Mouse (Mus musculus): ENCODE measurements at regions not wholly inside any gene's neighbourhood (a gene's known extent, or its start where the extent isn't known, plus 50 kb on each side); places are given as distances from the start of the nearest gene placed in this dataset.

DNA sequence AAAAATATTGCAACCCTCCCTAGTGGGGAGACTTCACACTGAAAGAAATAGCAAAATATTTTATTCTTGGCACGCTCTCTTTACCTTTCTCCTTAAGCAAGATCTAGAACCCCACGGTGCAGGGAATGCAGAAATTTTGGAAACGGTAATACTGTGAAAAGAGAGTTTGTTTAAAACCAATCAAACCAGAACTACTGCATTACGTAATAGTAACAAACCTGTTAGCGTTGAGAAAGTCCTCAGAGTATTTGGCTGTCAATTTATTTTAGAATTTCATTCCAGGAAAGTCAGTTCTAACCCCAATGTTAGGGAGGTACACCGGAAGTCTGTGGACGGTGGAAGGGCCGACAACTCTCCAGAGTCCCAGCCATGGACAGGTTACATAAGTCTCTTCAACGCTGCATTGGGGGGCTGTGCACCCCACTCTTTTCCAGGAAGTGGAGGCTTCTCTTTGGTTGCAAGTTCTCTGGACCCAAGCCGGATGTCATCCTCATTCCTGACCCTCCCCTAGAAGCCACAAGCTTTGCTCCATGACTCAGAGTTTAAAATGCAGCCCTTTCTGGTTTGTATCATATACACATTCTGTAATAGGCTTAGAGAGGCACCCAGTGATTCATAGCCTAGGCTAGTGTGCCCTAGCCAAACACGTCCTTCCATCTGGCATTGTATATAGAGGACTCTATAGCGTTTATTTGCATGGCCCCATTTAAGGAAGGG, 105.0 kb upstream of the Frmd6 start:
- no peak for DNase-seq

DNA sequence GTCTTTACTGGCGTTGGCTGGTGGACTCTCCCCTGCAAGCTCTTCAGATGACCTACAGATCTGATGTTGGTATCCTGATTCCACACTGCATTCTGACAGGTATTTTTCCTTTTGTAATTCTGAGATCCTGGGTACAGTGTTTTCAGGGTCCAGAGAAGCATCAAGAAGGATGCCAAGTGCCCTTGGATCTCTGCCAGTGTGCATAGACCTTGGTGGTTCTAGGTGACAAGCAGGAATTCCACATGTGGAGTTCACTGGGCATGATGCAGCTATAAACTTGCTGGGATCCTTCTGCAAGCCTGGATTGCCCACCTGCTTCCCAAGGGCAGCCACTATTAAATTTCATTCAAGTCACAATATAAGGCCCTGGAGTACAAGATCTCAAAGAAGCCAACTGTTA, 100.0 kb upstream of the Frmd6 start:
- no peak for DNase-seq

DNA sequence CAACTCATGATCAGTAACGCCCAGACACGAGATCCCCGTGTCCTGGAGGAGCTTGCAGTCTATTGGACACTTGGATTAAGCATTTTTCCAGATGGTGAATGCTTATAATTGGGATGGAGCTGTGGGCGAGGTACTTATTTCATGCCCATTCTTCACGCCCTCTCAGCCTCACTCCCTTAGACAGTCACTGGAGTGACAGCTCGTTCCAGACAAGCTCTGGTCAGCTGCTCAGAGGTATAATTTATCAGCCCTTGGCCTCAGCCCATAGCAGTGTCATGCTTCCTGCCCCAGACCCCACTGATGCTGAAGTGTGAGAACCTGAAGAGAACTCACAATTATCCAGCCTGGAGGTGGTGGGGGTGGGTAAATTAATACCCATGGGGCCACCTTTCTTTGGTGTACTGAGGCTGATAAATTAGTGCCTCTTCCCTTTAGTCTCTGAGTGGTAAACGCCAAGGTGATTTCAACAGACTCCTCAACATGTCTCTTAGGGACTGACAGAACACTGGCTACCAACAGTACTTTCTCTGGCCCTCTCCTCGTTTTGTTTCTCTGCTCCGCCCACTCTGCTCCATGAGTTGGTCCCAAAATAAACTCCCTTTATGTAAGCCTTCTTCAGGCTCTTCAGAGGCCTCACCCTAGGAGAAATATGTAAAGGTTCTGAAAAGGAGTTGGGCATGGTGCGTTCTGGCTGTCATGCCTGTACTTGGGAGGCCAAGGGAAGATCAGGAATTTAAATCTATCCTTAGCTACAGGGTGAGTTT, 97.6 kb upstream of the Frmd6 start:
- no peak for DNase-seq

DNA sequence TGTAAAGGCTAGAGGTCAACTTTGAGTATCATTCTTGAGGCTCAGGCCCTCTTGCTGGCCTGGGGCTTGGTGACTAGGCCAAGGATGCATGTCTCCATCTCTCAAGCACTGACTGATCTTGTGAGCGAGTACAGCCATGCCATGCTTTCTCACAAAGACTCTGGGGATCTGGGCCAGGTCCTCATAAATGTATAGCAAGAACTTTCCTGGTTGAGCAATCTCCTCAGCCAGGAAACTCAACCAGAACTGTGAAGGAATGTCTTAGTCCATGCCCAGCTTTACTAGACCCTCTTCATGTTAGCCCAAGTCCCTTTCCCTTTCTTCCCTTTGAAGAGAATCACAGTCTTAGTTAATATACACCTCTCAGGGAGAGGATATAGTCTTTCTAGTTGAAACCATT, 96.9 kb upstream of the Frmd6 start:
- DNase-seq, result no peak

DNA sequence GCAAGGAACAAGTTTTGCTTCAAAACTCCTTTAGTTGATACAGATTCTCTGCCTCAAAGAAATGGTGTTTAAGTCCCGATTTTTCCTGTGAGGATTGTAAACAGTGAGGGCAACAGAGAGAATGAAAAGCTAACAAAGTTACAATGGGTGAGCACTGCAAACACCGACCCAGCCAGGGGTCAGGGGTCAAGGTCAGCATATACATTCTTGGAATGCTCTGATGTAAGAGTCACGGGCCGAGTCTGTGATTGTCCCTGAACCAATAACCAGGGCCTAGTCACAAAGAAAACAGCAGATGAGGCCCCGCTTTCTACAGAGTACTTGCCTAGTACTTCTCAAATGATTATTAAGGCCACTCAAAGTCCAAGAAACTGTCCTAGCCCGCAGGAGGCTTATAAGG, 95.4 kb upstream of the Frmd6 start:
- no peak for DNase-seq

DNA sequence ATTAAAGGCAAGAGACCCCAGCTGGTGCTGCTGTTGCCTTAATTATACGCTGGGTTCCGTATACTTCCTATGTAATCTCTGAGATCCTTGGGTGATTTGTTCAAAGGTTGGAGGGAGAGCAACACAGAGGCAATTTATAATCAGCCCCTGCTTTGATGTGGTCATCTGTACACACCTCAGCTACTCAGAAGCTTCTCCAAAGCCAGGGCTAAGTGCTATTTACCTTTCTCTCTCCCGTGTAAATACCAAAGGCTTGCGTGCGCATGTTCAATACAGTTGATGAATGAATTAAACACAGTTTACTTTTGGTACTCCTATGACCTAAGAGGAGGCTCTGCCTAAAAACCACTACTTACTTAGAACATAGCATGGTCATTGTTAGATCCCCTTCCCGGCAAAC, 93.8 kb upstream of the Frmd6 start:
- no peak for DNase-seq

DNA sequence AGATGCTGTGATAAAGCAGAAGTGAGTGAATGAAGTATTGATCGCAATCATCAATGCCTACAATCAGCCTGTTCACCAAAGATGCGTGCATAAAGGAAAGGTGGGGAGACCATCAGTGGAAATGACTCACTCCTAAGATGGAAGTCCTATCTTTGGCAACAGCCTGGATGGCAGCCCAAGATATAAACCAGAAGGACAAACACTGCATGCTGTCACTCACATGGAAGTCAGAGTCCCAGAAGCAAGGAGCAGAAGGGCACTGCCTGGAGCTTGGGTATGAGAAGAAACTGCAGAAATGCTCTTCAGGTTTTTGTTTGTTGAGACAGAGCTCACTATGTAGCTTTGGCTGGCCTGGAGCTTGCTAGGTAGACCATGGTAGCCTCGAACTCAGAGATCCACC, 92.7 kb upstream of the Frmd6 start:
- DNase-seq, result no peak

DNA sequence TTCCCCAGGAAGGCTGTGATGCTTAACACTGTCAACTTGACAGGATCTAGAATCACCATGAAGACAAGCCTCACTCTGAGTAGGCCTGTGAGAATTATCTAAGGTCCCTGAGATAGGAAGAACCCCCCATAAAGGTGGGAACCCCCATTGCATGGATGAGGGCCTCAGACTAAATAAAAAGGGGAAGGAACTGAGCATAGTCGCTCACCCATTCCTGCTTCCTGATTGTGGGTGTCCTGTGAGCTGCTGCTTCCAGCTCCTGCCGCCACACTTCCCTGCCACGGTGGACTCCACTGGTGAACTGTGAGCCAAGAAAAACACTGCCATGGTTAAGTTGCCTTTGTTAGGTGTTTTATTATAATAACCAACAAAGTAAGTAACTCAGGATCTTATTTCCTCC, 86.8 kb upstream of the Frmd6 start:
- no peak for DNase-seq

DNA sequence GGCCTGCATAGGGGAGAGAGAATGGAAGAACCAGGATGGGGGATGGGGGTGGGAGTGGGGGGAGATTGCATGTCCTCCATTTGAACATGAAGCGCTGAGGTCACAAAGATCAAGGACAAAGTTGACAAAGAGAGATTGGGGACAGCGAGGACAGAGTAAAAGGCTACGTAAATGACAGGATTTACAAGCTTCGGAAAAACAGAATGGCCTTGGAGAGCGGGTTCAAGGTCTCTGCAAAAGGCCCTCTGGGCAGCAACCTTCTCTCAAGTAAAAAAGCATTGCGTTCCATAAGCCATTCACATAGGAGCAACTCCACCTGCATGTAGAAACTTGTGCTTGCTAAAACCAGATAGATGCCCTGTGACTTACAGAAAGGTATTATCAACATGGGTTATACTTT, 86.0 kb upstream of the Frmd6 start:
- DNase-seq, result no peak

DNA sequence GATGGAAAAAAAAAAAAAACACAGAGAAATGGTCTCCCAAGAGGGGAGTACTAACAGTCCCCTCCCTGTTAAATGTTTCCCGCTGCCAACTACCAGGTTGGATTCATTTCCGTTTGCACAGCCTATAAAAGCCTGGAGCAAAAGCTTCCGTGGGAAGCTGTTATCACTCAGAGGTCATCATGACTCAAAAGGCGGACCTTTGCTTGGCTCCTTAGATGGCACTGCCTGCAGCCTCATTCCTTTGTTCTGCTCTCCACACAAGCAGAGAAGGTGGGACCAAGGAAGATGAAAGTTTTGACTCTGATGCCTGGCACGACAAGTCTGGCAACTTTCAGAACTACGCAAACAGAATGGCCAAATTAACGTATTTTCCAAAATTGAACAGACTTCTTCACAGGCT, 85.5 kb upstream of the Frmd6 start:
- no peak for DNase-seq

DNA sequence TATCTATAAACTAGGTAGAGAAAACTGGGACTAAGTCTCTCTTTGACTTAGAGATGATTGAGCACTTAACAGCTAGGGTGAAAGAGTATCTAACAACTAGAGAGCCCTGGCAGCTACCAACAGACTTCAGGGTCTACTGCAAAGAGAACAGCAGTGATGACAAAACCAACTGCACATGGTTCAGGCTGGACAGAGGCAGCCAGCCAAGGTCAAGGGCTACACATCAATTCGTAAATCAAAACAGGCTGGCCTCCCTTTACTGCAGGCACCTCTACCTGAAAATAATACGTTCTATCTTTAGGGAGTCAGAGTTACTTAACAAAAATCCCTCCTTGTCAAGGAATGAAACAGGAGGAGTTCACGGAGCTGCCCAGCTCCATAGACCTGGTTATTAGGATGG, 82.5 kb upstream of the Frmd6 start:
- no peak for DNase-seq

DNA sequence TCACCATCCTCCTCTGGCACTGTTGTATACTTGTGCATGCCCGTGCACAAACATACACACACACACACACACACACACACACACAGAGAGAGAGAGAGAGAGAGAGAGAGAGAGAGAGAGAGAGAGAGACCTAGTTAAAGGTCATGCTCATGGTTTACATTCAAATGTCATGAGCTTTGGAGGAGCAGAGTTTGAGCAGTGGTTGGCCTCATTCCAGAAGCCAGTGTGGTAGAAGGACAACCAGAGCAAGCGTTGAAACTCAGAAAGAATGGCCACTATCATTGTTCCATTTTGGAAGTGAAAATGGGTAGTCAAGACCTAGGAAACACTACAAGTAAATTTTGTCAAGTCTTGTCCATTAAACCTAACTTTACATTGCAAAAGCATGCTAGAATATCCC, 79.6 kb upstream of the Frmd6 start:
- no peak for DNase-seq

DNA sequence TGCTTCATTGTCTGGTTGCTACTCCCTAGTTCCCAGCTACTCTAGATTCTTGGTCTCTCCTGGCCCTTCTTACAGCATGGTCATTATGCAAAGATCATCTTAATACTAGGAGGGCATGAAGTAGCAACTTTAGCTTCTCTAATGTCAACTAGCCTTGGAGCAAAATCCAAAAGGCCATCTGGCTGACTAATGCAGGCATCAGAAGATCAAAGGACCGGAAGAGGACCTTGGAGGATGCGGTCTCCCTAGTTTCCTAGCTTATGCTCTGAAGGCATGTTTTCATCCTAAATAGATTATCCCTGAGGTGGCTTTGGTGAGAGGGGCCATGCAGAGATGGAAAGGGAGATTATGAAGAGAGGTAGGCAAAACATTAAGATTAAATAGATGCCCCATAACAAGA, 75.7 kb upstream of the Frmd6 start:
- no peak for DNase-seq

DNA sequence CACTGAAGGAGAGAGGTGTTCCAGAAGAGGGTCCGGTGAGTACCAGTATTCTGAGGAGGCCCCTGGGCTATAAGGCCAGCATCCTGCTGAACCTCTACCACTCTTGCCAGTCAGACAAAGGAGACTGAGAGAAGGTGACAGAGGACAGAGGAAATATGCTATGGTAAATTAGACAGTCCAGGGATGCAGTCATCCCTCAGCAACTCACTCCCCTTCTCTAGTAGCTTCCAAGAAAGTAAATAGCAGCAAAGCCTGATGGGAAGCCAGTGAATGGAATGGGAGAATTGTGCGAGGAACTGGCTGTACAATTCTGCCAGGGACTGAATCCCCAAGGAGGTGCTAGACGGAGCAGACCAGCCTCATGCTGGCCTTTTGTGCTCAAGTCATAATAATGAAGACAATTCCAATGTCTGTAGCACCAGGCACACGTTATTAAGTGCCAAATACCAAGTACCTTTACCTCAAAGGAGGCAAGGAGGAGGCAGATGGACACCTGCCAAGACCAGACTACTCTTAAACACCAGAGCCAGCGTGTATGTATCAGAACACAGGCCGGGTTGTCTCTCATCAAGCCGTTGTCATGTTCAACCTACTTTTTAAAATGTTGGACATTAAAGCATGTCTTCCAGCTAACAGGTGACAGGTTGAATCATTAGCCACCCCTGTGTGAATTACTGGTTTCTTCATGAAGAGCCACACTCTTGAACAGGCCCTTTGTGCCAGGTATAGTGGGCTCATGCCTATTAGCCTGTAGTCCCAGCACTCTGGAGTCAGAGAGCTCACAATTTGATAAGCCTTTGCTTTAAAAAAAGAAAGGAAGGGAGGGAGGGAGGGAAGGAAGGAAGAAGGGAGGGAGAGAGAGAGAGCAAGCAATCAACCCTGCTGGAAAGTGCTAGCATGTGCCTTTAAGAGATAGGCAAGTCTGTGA, 74.4 kb upstream of the Frmd6 start:
- DNase-seq, result no peak

DNA sequence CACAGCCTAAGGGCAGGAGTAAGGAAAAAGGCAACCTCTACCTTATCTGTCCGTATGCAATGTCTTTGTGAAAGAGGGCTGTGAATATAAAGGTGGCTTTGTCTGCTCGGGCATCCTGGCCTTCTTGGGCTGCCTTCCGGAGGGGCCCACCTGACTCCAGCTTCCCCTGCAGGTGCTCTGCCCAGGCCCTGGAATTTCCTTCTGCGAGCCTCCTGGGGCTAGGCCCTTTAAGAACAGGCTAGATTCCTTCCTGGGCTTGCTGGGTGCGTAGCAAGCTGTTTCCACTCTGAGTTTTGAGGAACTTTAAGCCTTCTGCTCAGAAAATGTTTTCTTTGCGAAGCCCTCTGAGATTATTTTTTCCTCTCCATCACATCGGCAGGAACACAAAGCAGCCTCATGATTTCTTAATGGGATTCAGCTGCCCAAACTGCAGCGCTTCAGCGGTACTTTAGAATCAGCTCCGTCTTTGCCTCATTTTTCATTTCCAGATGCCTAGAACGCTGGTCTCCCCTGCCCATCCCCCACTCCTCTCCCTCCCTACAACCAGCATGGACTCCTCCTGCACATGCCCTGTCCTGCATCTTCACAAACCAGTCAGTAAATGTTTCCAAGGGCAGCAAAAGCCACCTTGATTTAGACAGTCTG, 72.9 kb upstream of the Frmd6 start:
- peak; percentile 22 for DNase-seq

DNA sequence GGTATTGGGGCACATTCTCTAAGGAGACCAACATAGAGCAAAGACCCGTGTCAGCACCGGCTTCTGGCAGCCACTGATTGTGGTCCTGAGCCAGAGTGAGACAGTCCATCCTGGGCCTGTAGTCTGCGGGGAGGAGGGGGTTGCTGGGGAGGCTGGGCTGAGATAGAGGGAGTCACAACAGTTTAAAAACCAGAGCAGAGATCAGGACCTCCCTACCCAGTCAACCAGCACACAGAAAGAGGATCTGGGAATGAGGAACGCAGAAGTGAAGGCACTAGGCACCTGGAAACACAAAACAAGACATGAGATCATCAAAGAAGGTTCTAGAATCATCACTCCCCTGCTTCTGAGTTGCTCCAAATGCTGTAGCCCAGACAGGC, 72.4 kb upstream of the Frmd6 start:
- DNase-seq, result no peak

DNA sequence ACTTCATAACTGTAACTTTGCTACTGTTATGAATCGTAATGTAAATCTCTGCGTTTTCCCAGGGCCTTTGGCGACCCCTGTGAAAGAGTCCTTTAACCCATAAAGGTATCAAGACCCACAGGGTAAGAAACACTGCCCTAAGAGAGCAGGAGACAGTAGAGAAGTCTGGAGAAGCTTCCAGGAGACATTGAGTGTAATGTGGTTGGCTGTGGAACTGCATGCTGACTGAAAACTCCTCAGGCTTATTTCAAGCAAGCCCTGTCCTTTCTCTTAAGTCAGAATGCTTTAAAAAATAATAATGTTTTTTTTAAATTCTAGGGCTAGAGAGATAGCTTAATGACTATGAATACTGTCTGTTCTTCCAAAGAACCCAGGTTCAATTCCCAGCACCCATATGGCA, 71.9 kb upstream of the Frmd6 start:
- no peak for DNase-seq

DNA sequence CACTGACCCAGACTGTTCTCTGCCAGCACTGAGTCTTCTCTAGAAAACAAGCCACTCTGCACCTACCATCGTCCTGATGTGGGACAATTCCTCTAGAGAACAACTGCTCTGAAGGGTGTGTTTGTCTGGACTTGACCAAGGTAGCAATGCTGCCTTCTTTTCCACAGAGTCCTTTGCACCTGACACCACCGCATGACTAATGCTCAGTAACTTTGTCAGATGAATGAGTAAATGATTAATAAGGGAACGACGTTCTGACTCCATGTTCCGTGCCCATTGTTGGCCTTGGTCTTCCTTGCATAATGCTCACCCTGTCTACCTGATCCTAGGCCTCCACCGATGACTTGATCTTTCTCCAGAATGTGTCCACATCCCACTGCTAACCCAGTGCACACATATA, 67.2 kb upstream of the Frmd6 start:
- DNase-seq, result no peak

DNA sequence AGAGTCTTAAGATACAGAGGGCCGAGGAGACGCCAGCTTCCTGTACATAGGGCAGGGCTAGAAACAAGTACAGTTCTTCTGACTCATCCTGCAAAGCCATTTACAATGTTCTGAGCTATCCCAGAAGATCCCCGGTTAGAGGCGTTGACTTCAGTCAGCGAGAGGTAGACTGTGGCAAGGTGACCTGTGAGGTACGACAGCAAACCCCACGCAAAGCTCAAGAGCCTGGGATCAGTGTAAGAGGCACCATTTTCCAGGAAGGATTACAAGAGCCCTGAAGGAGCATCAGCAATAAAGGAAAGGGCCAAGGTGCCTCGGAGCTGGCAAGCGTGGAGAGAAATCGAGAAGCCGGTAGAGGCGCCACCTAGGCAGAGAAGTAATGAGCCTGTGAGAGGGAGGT, 61.8 kb upstream of the Frmd6 start:
- DNase-seq, result no peak

DNA sequence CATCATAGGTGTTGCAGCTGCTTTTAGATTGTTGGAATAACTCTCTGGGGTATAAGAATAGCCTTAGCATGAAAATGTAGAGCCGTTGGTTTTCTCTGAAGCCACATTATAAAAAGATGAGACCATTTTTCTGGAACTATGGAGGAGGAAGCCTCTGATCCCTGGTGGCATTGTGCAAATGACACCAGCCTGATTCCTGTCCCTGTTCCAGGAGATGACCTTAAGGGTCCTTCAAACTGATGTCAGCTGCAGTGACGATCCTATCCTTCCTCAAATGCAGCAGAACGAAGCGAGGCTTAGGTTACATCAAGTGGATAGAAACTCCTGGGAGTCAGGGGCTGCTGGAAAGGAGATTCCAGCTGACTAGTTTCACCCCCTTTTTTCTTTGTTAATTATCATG, 59.0 kb upstream of the Frmd6 start:
- DNase-seq, result no peak

DNA sequence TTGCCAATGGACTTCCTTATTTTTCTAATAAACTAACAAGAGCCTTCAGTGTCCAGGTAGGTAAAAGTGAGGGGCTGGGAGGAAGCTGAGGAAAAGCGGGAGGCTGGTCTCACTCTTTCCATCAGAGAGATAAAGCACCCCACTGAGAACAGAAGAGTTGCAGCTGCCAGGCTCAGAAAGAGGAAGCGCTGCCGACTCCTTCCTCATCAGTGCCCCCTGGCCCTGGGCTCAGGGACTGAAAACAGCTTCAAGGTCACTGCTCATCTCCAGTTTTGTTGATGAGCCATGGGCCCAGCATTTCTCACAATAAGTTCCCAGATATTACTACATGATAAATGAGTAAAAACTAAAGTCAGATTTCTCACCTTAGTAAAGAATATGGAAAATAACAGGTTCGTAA, 57.4 kb upstream of the Frmd6 start:
- no peak for DNase-seq

DNA sequence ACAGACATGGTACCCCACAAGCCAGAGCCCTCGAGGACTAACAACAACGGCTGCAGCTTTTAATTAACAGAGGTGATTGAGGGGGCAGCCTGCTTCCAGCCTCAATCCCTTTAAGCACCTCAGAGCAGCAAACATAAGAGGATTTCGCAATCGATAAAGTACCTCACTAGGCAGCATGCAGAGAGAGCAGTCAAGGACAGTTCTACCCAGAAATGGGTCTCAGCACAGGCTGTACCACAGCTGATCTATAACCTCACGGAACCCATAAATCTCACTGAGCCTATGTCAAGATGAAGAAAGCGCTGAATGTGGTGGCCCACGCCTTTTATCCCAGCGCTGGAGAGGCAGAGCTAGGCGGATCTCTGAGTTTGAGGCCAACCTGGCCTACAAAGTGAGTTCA, 56.6 kb upstream of the Frmd6 start:
- no peak for DNase-seq

DNA sequence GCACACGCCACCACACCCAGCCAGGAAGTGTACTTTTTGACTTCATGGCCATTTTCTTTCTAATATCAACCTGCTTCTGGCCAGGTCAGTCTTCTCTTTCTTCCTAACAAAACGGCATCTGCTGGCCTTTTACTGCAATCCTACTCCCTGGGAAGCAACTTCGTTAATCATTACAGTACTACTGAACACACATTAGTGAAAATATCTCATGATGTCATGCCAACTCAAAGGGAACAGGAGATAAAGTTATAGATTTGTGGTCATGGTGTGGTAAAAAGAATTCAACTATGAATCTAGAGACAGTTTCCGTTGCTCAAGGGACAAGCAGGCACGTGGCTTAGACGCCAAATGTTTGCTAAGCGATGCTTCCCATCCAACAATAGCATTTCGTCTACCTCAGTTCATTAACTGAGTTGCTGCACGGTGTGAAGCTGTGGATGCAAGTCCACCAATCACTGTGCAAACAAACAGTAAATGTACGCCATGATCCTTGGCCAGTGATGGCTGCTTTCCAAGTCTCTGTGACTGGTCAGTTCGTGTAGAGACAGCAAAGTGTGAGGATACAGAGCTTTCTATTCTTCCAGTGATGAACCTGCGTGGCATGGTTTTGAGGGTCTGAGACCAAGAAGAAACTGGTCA, 55.7 kb upstream of the Frmd6 start:
- DNase-seq, result no peak

Measured in layer of hippocampus, adult 9-11 months (tissue).